Mouse (Mus musculus) erythroblast, embryonic 14.5 days (primary cell): Measurements from ENCODE around the gene Ccdc15.
"Not testable (repeated sequence)": the region's sequence is repeated elsewhere in the genome, so short reads cannot be mapped to it uniquely, and the experiment has no call there.

Experiments used
- GATA1 ChIP-seq: IDR thresholded peaks from 2 replicates; pipeline ENCODE4 v1.6.1; 2012; ENCODE audit warnings: low read length, inconsistent platforms, mixed read lengths
- TAL1 ChIP-seq: IDR thresholded peaks from 3 replicates; pipeline ENCODE4 v1.6.1; 2012; ENCODE audit warnings: low read length, inconsistent platforms, mixed read lengths

- not testable (repeated sequence) for TF ChIP-seq GATA1, TAL1
Observed at GRCm38 (mm10) chr9:37300501-37300900, 47.7 kb downstream of the Ccdc15 start.
